Mouse (Mus musculus) CD4-positive, CD25-positive, alpha-beta regulatory T cell, adult 4 months (primary cell): ENCODE measurements around the gene Cwc25. TPM values are rescaled to one million over a fixed set of nuclear protein-coding genes. Genes with fewer than 3 reads are reported as not detected.
A peak's percentile ranks its signal among the peaks of the same experiment; 100 is the strongest.
"Not testable (repeated sequence)": the region's sequence is repeated elsewhere in the genome, so short reads cannot be mapped to it uniquely, and the experiment has no call there.

Experiments used
- ATAC-seq: one replicate; pipeline ENCODE4 v1.8.0; 2017
- polyA plus RNA-seq, 2 experiments: library from polyadenylated mRNA; unstranded; fragments of 100-300 nt; shearing (Covaris generic); gene quantifications; one replicate each; pipeline ENCODE4 v1.2.1; 2017

Gene Cwc25
- polyA plus RNA-seq, 2 experiments from 2014 or later: 25.2 to 33.8 TPM

- no peak for ATAC-seq
Observed at GRCm38 (mm10) chr11:97771410-97771809, 5.1 kb upstream of the Cwc25 start.

DNA sequence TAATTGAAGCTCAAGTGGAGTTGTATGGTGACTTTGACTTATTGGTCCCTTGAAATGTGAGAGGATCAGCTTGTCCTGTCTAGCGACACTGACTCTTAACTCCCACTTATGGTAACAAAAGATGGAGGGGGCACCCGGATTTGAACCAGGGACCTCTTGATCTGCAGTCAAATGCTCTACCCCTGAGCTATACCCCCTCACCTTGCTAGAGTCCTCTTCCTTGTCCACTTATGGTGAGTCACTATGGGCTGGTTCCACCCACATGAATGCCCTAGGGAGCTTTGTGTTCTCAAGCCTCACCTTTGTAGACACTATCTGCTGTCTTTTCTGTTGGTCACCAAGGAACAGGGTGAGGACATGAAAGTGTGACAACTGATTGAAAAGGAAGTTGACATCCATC, 3.3 kb upstream of the Cwc25 start:
- no peak for ATAC-seq

DNA sequence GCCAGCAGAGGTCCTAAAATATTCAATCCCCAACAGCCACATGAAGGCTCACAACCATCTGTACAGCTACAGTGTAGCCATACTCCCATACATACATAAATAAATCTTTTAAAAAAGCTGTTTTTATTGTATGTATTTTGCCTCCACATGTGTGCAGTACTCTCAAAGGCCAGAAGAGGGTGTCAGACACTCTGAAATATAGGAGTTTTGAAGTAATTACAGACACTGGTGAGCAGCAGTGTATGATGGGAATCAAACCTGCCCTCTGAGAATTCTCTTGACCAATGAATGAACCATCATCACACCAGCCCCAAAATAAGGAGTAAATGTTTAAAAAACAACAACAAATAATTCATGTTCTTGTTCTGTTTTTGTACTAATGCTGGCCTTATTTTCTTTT, 4.7 kb downstream of the Cwc25 start:
- ATAC-seq: no peak

GRCm38 (mm10) chr11:97758942-97759341, 7.4 kb downstream of the Cwc25 start:
- no peak for ATAC-seq

GRCm38 (mm10) chr11:97758125-97758524, 8.2 kb downstream of the Cwc25 start:
- no peak for ATAC-seq

DNA sequence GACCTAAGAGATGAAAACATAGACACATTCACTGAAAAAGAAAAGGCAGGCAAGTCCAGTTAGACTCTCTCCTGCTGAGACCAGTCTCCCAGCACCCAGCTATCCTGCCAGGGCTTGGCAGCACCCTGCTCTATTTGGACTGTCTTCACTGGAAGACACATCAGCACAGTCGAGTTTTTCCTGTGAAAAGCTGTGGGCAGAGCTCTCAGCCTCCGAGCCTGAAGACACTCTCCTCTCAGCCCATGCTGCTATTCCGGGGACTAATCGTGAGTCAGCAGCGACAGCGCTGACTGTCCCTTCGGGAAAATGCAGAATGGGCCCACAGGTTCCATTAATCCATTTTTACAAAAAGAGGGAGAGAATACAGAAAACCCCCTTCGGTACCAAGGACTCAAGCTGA, 13.1 kb downstream of the Cwc25 start:
- no peak for ATAC-seq

DNA sequence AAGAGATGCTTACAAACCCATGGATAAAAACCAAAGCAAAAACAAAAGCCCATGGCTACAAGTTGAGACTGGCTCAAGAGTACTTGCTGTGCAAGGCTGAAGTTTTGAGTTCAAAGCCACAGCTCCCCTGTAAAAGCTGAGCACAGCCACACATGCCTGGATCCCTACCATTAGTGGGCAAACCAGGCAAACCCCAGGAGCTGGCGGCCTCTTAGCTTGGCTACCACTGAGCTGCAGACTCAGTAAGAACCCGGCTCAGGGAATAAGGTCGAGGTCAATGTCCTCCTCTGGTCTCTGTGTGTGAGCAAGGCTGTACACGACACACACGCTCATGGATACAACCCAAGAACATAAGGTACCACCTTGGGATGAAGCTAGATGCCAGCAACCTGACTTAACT, 17.9 kb downstream of the Cwc25 start:
- no peak for ATAC-seq

DNA sequence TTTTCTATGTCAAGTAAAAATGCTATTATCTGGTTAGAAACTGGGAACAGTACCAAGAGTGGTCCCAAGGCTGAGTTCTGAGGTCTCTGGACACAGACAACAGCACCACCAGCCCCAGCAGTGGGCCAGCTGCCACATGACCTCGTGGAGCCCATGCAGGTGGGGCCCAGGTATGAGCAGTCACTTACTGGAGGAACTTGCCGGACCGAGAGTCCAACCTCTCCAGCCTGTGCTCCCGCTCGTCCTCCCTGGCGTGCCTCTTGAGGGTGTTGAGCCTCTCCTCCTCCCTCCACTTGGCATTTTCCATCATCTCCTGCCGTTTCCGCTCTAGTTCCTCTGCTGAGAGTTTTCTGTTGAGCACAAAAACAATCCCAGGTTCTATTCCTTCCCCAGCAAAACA, 18.6 kb downstream of the Cwc25 start:
- no peak for ATAC-seq

DNA sequence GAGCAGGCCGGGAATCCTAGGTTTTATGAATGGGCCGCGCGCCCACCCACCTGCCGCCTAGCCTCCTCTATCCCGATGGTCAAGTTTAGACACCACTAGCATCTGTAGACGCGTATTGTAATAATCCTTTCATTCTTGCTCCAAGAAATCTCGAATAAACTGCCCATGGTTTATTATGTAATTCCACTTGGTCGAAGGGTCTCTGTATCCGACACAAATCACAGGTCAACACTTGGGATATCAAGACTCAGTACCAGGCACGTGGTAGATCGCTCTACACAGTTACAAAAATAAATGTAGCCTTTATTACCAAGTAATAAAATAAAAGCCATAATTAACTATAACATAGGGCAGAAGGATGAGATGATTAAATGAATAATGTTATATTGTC, 21.0 kb downstream of the Cwc25 start:
- no peak for ATAC-seq

DNA sequence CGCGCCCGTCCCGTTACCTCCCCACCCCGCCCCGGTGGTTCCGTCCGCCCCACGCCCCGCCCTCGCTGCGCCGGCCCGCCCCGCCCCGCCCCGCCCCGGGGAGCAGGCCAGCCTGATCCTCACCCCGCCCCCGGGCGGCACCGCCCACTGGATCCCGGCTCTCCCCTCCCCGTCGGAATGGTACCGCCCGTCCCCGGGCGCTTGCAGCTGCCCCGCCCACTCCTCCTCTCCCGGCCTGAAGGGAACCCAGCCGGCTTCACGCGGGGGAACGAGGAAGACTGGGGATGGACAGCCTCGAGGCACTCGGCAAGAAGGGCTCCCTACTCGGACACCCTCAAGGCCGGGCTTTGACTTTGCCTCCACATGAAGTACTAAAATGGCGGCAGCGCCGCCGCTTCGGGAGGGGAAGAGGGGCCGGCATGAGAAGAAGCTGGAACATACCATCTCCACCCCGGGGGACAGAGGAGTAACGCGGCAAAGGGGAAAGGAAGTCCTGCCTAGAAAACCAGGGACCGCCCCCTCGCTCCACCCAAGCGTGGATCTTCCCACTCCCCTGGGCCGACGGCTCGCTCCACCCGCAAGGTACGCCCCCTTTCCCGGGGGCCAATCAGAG, 21.5 kb downstream of the Cwc25 start:
- peak; percentile 95 for ATAC-seq

DNA sequence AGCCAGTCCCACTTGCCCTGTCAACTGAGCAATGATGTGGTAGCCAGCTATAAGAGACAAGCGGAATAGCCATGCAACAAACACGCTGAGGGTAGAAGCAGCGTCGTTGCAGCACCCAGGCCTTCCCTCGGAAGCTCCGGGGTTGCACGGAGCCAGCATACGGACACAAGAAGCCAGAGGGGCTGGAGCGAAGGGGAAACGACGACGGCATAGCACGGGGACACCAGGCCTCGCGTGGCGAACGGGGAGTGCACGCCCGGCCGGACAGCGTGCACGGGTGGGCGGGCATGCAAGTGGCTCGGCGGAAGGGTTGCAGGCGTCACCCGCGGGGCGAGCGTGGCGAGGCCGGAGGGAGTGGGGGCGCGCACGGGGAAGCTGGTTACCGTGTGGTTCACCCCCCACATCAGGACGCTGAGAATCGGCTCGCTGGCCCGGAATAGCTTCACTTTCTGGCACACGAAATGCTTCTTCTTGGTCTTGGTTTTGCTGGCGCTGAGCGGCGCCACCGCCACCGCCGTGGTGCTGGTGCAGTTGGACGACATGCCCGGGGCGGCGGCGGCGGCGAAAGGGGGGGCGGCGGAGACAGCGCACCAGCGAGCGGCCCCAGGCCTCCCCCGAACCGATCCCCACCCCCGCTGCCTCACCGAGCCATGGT, 22.2 kb downstream of the Cwc25 start, which contains the start of gene Pip4k2b:
Pip4k2b (minus strand) TSS at position 642 of the 655 bp plus-strand sequence.
- ATAC-seq: no peak

GRCm38 (mm10) chr11:97743423-97743822, 22.9 kb downstream of the Cwc25 start:
- no peak for ATAC-seq

DNA sequence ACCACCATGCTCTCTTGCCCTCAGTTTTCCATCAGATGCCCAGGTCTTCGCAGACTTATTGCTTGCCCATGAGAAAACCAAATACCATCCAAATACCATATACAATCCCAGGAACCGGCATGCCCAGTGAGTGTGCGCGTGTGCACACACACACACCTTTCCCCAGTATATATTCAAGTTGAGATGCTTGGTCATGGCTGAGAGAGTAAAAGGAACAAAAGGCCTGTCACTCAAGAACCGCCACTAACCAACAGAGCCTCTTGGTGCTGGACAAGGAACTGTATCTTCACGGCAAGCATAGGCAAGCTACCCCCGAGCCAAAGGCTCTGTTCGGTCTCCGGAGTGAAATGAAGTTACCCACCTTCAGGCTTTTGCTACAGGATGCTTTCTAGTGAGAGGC, 23.8 kb downstream of the Cwc25 start:
- no peak for ATAC-seq

DNA sequence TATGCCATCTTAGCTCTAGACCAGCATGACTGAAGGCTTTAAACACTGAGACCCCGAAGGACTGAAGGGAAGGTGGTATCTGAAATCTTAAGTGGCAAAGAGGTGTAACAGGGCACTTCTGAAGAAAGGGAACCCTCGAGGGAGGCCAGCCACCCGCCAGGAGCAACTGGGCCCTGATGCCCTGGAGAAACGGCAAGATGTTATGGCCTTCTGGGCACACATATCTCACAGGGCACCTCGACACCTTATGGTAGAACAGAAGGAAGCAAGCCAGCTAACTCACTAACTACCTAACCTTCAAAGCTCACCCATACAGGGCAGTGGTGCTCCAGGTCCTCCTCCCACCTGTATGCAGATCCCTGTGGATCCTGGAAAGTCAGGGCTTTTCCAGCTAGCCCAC, 24.2 kb downstream of the Cwc25 start:
- ATAC-seq: no peak

DNA sequence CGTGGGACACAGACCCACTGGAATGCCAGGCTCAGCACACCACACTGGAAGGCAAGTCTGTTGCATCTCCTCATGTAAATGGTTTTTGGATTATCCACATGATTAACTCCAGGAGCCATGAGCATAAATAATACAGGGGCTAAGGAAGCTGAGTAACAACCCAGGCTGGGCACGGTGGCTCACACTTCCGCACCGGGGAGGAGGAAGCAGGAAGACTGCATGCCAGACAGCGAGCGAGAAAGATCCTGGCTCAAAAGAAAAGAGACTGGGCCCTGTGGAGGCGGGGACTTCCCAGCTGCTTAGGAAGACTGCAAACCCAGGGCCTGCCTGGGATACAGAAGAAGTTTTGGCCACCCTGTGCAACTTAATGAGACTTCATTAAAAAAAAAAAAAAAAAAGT, 26.2 kb downstream of the Cwc25 start:
- ATAC-seq: no peak

DNA sequence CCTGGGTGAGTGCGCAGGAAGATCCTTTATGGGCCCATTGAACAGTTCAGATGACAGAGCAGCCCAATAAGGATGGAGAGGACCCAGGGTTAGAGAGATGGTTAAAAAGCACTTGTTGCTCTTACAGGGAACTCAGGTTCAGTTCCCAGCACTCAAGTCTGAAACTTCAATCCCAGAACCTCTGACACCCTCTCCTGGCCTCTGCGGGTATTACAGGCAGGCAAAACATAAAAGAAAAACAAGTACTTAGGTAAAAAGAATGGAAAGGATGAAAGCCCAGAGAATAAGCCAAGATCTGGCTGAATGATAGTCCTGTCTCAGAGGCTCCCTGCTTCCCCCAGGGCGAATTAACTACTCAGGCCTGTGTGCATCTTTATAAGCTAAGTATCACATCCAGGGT, 27.2 kb downstream of the Cwc25 start:
- no peak for ATAC-seq

DNA sequence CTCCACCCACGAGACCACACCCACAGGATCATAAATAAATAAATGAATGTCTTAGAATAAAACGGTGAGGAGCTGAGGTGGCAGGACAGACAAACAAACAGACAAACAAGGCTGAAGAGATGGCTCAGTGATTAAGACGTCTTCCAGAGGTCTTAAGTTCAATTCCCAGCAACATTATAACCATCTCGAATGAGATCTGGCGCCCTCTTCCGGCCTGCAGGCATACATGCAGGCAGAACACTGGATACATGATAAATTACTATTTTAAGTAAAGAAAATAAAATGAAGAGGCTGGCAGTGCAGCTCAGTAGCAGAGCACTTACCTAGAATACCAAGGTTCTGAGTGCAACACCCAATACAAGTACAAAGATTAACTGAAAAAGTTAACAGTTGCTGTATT, 27.7 kb downstream of the Cwc25 start:
- ATAC-seq: no peak

DNA sequence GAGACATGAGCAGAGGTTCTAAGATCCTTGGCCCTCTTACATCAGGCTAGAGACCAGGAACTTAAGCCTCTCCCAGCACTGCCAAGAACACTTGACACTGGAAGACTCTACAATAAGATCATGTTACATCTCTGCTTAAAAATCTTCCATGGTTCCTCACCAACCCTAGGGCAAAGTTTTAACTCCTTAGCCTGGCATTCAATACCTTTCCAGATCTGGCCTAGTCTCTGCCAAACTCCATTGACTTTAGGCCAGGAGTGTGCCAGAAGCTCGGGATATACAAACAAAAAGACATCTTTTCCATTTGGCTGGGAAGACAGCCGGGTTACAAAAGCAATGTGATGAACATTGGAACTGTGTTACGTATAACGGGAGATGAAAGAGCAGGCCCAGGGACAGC, 28.8 kb downstream of the Cwc25 start:
- no peak for ATAC-seq

GRCm38 (mm10) chr11:97736645-97737044, 29.7 kb downstream of the Cwc25 start:
- ATAC-seq: no peak

GRCm38 (mm10) chr11:97734810-97735209, 31.5 kb downstream of the Cwc25 start:
- ATAC-seq: not testable (repeated sequence)

DNA sequence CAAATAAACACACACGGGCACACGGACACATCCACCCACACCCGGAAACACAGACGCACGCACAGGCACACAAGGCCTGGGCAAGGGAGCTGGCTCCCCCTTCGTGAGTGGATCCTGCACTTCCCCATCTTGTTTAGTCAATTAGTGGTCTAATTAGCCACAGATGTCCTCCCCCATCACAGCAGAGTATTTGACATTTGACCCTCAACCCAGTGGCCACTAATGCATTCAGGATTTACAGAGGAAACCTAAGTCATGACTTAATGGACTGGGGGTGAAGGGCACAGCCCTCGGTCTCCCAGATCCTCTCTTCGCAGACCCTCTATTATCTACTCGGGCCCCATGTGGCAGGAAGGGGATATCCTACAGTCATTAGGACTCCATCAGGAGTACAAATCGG, 32.7 kb downstream of the Cwc25 start:
- no peak for ATAC-seq

DNA sequence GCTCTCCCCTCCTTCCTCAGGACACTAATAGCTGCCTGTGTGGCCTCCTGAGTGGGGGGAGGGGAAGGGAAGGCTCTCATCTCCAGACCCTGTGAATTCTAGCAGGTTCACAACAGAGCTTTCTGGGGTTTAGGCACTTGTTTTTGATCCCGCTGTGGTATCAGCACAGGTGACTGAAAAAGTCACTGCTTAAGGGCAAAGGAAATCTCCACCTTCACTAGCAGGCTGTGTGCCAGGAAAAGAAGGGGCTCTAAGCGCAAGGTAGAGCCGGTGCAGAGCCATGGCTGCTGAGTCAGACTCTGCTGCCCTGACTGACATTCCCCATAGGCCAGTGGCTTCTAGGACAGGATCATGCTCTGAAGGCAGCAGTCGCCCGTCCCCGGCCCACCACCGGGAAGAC, 37.6 kb downstream of the Cwc25 start:
- ATAC-seq: peak; percentile 40

DNA sequence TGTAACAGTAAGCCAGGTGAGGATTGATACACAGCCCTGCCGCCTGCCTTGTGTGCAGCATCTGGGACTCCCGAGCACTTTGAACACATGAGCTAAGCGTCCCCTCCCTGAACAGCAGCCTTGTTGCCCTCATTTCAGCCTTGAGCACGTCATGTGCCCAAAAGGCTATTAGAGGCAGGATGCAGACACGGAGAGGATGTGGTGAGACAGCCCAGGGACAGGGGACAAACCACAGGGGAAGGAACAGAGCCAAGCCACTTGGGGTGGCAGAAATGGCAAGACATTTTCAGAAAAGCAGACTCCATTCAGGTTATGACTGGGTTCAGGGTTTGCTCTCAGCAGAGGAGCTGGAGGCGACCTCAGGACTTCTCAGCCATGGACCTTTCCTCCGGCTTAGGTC, 38.0 kb downstream of the Cwc25 start:
- peak; percentile 99 for ATAC-seq

DNA sequence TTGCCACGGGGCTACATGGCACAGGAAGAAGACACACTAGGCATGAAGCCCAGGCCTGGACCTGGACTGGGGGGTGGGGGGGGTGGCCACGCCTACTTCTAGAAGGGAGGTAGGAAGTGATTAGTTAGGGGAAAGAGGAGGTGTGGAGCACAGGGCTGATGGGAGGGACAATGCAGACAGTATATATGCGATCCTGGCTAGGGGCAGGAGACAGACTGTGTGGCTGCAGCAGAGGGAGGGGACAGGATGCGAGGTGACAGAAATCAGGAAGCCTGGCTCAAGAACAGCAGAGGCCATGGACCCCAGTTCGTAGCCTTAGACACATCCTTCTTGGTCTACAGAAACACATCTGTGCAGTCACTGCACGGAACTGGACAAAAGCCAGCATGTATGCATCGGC, 42.6 kb downstream of the Cwc25 start:
- no peak for ATAC-seq

DNA sequence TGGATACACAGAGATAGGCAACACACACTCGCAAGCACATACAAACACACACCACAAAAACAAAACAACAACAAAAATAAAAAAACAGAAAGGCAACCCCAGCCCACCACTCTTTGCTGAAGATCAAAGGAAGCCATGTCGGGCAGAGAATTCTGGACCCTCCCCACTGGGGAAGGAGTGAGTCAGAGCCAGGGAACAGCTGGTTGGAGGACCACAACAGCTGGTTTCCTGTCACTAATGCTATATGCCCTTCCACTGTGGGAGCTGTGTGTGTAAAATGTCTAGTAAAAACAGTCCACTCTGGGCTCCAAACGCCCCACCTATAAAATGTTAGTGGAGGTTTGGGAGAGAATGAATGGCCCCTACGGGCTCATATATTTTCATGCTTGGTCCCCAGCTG, 45.0 kb downstream of the Cwc25 start:
- ATAC-seq: no peak
